Mouse (Mus musculus): ENCODE measurements at regions not wholly inside any gene's neighbourhood (a gene's known extent, or its start where the extent isn't known, plus 50 kb on each side); places are given as distances from the start of the nearest gene placed in this dataset.

DNA sequence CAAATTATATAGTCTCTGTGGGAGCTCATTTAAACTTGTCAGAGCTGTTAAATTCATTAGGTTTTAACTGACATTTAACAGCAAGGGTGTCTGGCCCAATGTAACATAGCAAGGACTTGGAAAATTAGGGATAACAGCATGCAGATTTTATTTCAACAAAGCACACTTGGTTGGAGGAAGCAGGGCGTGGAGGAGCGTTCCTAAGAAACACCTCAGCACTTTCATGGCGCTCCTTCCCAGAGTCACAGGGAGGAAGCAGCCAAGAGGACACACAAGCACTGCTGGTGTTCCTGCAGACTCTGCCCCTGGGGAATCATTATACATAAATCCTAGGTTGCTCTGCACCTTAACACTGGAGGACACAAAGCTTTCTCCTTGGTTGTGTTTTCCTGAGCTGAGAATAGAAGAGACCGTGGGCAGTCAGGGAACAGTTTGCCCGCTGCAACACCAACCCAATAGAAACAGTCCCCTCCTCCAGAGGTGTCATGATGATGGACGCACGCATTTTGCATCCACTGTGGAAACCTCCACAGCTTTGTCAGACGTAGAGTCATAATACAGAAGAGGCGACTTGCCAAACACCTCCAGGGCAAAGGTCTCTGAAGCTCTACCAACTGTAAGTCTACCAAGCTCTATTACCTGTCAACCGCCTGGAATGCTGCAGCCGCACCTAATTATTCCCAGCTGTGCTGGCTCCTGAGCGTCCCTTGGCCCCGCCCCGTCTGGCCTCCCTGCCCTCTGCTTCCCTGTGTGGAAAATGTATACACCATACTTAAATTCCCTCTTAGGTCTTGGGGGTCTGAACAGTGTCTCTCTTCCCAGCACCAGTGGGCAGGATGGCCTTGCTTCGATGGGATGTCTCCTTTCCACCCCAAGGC, 131.3 kb downstream of the Spata18 start:
- ATAC-seq (ENCODE audit: extremely low read depth, insufficient number of reproducible peaks, low FRiP score, poor library complexity, severe bottlenecking), result no peak

GRCm38 (mm10) chr5:73787275-73787674, 136.1 kb downstream of the Spata18 start:
- TF ChIP-seq GATA1 (IDR thresholded peaks at IDR 0.05; ENCODE audit: borderline replicate concordance, low read length) (no peak), POLR2AphosphoS5 (IDR thresholded peaks at IDR 0.05; ENCODE audit: insufficient replicate concordance, low read depth, low read length) (no peak)
- DNase-seq (ENCODE audit: low spot score), result no peak

More for the DNA sequence above, 131.3 kb downstream of the Spata18 start:
- DNase-seq (ENCODE audit: low spot score), result no peak
- Histone ChIP-seq H3K4me1 (ENCODE audit: insufficient read depth, low read depth, low read length) (no peaks in the 10 kb centered on the region), H3K27me3 (ENCODE audit: insufficient read depth, low read length) (0 out of 2 replicates have a peak, but pooled peaks cover 2% of the 10 kb centered on the region), H3K9me3 (replicated peaks) (no peaks in the 10 kb centered on the region), H3K4me3 (ENCODE audit: low read depth, low read length) (no peak overlapping the region), H3K36me3 (replicated peaks) (no peaks in the 10 kb centered on the region)
- no peak for TF ChIP-seq POLR2AphosphoS5 (IDR thresholded peaks at IDR 0.05; ENCODE audit: insufficient replicate concordance, low read depth, low read length)
- TF ChIP-seq GATA2 (IDR thresholded peaks at IDR 0.05; ENCODE audit: borderline replicate concordance, low read depth, low read length), result no peak
- TF ChIP-seq GATA1 (IDR thresholded peaks at IDR 0.05; ENCODE audit: borderline replicate concordance, low read length), result no peak
- no peak for TF ChIP-seq CTCF (IDR thresholded peaks at IDR 0.05; ENCODE audit: low read depth, low read length)
- no peak for TF ChIP-seq TAL1 (conservative IDR thresholded peaks at IDR 0.05; ENCODE audit: low read depth, low read length)

GRCm38 (mm10) chr5:73792216-73792615, 141.0 kb downstream of the Spata18 start:
- no peaks in the 10 kb centered on the region for H3K36me3 ChIP-seq (replicated peaks)
- H3K9me3 ChIP-seq (replicated peaks), result no peaks in the 10 kb centered on the region
- H3K27me3 ChIP-seq (ENCODE audit: insufficient read depth, low read length), result no peaks in the 10 kb centered on the region; the same call in 1 of the 2 replicates
- no peak overlapping the region for H3K4me3 ChIP-seq (ENCODE audit: low read depth, low read length)
- TF ChIP-seq CTCF (IDR thresholded peaks at IDR 0.05; ENCODE audit: low read depth, low read length) (no peak), GATA2 (IDR thresholded peaks at IDR 0.05; ENCODE audit: borderline replicate concordance, low read depth, low read length) (no peak), TAL1 (conservative IDR thresholded peaks at IDR 0.05; ENCODE audit: low read depth, low read length) (no peak), GATA1 (IDR thresholded peaks at IDR 0.05; ENCODE audit: borderline replicate concordance, low read length) (no peak), POLR2AphosphoS5 (IDR thresholded peaks at IDR 0.05; ENCODE audit: insufficient replicate concordance, low read depth, low read length) (no peak)
- H3K4me1 ChIP-seq (ENCODE audit: insufficient read depth, low read depth, low read length), result no peaks in the 10 kb centered on the region
- no peak for ATAC-seq (ENCODE audit: extremely low read depth, insufficient number of reproducible peaks, low FRiP score, poor library complexity, severe bottlenecking)
- no peak for DNase-seq (ENCODE audit: low spot score)

More at GRCm38 (mm10) chr5:73787275-73787674, 136.1 kb downstream of the Spata18 start:
- H3K4me3 ChIP-seq (ENCODE audit: low read depth, low read length), result no peak overlapping the region
- no peaks in the 10 kb centered on the region for H3K9me3 ChIP-seq (replicated peaks)
- no peak for ATAC-seq (ENCODE audit: extremely low read depth, insufficient number of reproducible peaks, low FRiP score, poor library complexity, severe bottlenecking)
- H3K36me3 ChIP-seq (replicated peaks), result no peaks in the 10 kb centered on the region
- no peaks in the 10 kb centered on the region for H3K4me1 ChIP-seq (ENCODE audit: insufficient read depth, low read depth, low read length)
- peaks cover 2% of the 10 kb centered on the region; the same call in 1 of the 2 replicates for H3K27me3 ChIP-seq (ENCODE audit: insufficient read depth, low read length)

DNA sequence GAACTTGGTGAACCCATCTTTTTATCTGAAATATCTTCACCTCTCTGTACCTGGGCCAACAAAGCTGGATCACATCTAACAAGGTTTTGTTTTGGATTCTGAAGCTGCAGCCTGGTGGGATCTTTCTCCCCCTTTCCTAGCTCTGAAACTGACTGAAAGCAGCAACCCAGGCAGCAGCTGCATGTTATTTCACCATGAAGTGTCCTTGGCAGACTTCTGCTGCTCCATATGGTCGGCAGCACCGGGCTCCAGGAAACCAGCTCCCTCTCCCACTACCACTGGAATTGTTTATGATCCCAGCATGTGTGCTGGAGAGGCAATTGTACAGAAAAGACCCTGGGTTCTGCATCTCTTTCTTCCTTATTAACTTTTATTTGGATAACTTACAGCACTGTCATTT, 145.0 kb downstream of the Spata18 start:
- DNase-seq (ENCODE audit: low spot score) (no peak), ATAC-seq (ENCODE audit: extremely low read depth, insufficient number of reproducible peaks, low FRiP score, poor library complexity, severe bottlenecking) (no peak)
- no peak for TF ChIP-seq GATA2 (IDR thresholded peaks at IDR 0.05; ENCODE audit: borderline replicate concordance, low read depth, low read length)
- TF ChIP-seq GATA1 (IDR thresholded peaks at IDR 0.05; ENCODE audit: borderline replicate concordance, low read length), result no peak
- TF ChIP-seq TAL1 (conservative IDR thresholded peaks at IDR 0.05; ENCODE audit: low read depth, low read length), result no peak
- TF ChIP-seq CTCF (IDR thresholded peaks at IDR 0.05; ENCODE audit: low read depth, low read length), result no peak
- no peaks in the 10 kb centered on the region for H3K9me3 ChIP-seq (replicated peaks)
- no peaks in the 10 kb centered on the region for H3K27me3 ChIP-seq (ENCODE audit: insufficient read depth, low read length)
- no peaks in the 10 kb centered on the region for H3K4me1 ChIP-seq (ENCODE audit: insufficient read depth, low read depth, low read length)
- no peak overlapping the region for H3K4me3 ChIP-seq (ENCODE audit: low read depth, low read length)
- H3K36me3 ChIP-seq (replicated peaks), result no peaks in the 10 kb centered on the region

- Histone ChIP-seq H3K36me3 (replicated peaks) (no peaks in the 10 kb centered on the region), H3K4me1 (ENCODE audit: insufficient read depth, low read depth, low read length) (no peaks in the 10 kb centered on the region), H3K4me3 (ENCODE audit: low read depth, low read length) (no peak overlapping the region), H3K9me3 (replicated peaks) (no peaks in the 10 kb centered on the region), H3K27me3 (ENCODE audit: insufficient read depth, low read length) (no peaks in the 10 kb centered on the region)
- DNase-seq (ENCODE audit: low spot score), result no peak
- ATAC-seq (ENCODE audit: extremely low read depth, insufficient number of reproducible peaks, low FRiP score, poor library complexity, severe bottlenecking), result no peak
- no peak for TF ChIP-seq GATA1 (IDR thresholded peaks at IDR 0.05; ENCODE audit: borderline replicate concordance, low read length)
- no peak for TF ChIP-seq GATA2 (IDR thresholded peaks at IDR 0.05; ENCODE audit: borderline replicate concordance, low read depth, low read length)
- no peak for TF ChIP-seq TAL1 (conservative IDR thresholded peaks at IDR 0.05; ENCODE audit: low read depth, low read length)
- no peak for TF ChIP-seq CTCF (IDR thresholded peaks at IDR 0.05; ENCODE audit: low read depth, low read length)
- no peak for TF ChIP-seq POLR2AphosphoS5 (IDR thresholded peaks at IDR 0.05; ENCODE audit: insufficient replicate concordance, low read depth, low read length)
These were observed 146.8 kb downstream of the Spata18 start for GRCm38 (mm10) chr5:73797980-73798379.

DNA sequence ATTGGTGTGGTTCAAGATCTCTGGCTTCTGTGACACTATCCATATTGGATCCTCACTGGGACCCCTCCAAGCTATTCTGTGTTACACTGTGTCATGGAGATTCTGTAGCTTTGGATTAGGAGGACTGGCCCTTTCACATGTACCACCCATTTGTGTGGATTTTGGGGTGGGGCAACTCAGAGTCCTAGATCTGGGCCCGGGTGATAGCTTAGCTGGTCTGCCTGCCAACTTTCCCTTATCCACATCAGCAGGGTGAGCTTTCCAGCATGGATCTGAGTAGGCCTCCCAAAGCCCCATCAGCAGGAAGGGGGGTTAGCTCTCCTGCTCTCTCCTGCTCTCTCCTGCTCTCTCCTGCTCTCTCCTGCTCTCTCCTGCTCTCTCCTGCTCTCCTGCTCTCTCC, 152.3 kb downstream of the Spata18 start:
- ATAC-seq (ENCODE audit: extremely low read depth, insufficient number of reproducible peaks, low FRiP score, poor library complexity, severe bottlenecking) (no peak), DNase-seq (ENCODE audit: low spot score) (no peak)
- Histone ChIP-seq H3K4me1 (ENCODE audit: insufficient read depth, low read depth, low read length) (no peaks in the 10 kb centered on the region), H3K36me3 (replicated peaks) (no peaks in the 10 kb centered on the region), H3K9me3 (replicated peaks) (no peaks in the 10 kb centered on the region), H3K27me3 (ENCODE audit: insufficient read depth, low read length) (peaks cover 5% of the 10 kb centered on the region; the same call in 1 of the 2 replicates), H3K4me3 (ENCODE audit: low read depth, low read length) (no peak overlapping the region)
- TF ChIP-seq POLR2AphosphoS5 (IDR thresholded peaks at IDR 0.05; ENCODE audit: insufficient replicate concordance, low read depth, low read length) (no peak), TAL1 (conservative IDR thresholded peaks at IDR 0.05; ENCODE audit: low read depth, low read length) (no peak), GATA2 (IDR thresholded peaks at IDR 0.05; ENCODE audit: borderline replicate concordance, low read depth, low read length) (no peak), CTCF (IDR thresholded peaks at IDR 0.05; ENCODE audit: low read depth, low read length) (no peak), GATA1 (IDR thresholded peaks at IDR 0.05; ENCODE audit: borderline replicate concordance, low read length) (no peak)

Data from G1E (cell line).